Mouse (Mus musculus) liver, postnatal 0 days (tissue): ENCODE data around the gene 4933417A18Rik. TPM values are rescaled to one million over a fixed set of nuclear protein-coding genes. Genes with fewer than 3 reads are reported as not detected.
"Not testable (repeated sequence)": the region's sequence is repeated elsewhere in the genome, so short reads cannot be mapped to it uniquely, and the experiment has no call there.

Experiments
- ATAC-seq: fragments of 200-750 bp; cut with Nextera tagmentation; 2 replicates; pipeline ENCODE4 v1.8.0; 2017; ENCODE audit warnings: mild to moderate bottlenecking, moderate library complexity
- DNase-seq: peaks from one replicate; pipeline ENCODE4 v3.0.0-alpha.2; 2016
- H3K27ac ChIP-seq: fragments of 300-500 bp; sonication (generic); 2 replicates; pipeline ENCODE4 v1.5.1; 2014; ENCODE audit warnings: antibody characterized with exemption, moderate library complexity, mild to moderate bottlenecking, low read depth
- H3K27me3 ChIP-seq: fragments of 300-500 bp; sonication (generic); 2 replicates; pipeline ENCODE4 v1.6.1; 2014; ENCODE audit warnings: low read length, control low read depth, mixed read lengths; ENCODE audit not compliant: insufficient read depth
- H3K36me3 ChIP-seq: fragments of 300-500 bp; sonication (generic); replicated peaks from 2 replicates; pipeline ENCODE4 v1.6.1; 2014; ENCODE audit warnings: mild to moderate bottlenecking, control low read depth, low read length, moderate library complexity, mixed read lengths; ENCODE audit not compliant: insufficient read depth
- H3K4me1 ChIP-seq: fragments of 300-500 bp; sonication (generic); 2 replicates; pipeline ENCODE4 v1.6.1; 2014; ENCODE audit warnings: antibody characterized with exemption, mild to moderate bottlenecking, control low read depth; ENCODE audit not compliant: insufficient read depth
- H3K4me2 ChIP-seq: fragments of 300-500 bp; sonication (generic); 2 replicates; pipeline ENCODE4 v1.6.1; 2014; ENCODE audit warnings: low read depth, mild to moderate bottlenecking, low read length, moderate library complexity, mixed read lengths
- H3K4me3 ChIP-seq: fragments of 300-500 bp; sonication (generic); 2 replicates; pipeline ENCODE4 v1.5.1; 2014; ENCODE audit warnings: low read depth, low read length
- H3K9ac ChIP-seq: fragments of 300-500 bp; sonication (generic); replicated peaks from 2 replicates; pipeline ENCODE4 v1.6.1; 2014; ENCODE audit warnings: mild to moderate bottlenecking, moderate library complexity
- H3K9me3 ChIP-seq: fragments of 300-500 bp; sonication (generic); 2 replicates; pipeline ENCODE4 v1.6.1; 2016; ENCODE audit warnings: mild to moderate bottlenecking, control low read depth, low read length, mixed read lengths
- CTCF ChIP-seq: sonication (generic); IDR thresholded peaks from 2 replicates; pipeline ENCODE4 v1.5.1; 2016; ENCODE audit warnings: antibody characterized with exemption, low read depth
- EP300 ChIP-seq: IDR thresholded peaks from 2 replicates; pipeline ENCODE4 v1.6.1; 2016; ENCODE audit warnings: antibody characterized with exemption, low read depth, mild to moderate bottlenecking
- WGBS: fragments of 180-500 bp; shearing (Covaris S2); extraction: QIAGEN DNeasy Blood & Tissue Kit; methylation state at CpG from one replicate; pipeline ENCODE4 v1.1.7; 2014; ENCODE audit not compliant: insufficient replicate concordance; 5-methylcytosine and 5-hydroxymethylcytosine counted together
- polyA plus RNA-seq: library from polyadenylated mRNA; unstranded; fragments of >200 nt; fragmentation: Nextera tagmentation; extraction: Ambion mirVana; gene quantifications from 2 replicates; pipeline ENCODE4 v1.2.1, GENCODE M21; 2015

The 4933417A18Rik gene
- polyA plus RNA-seq, 1 experiment from 2014 or later: not detected

- 65% methylated on average over 4 of the region's 4 CpGs for WGBS
- Histone ChIP-seq H3K4me2 (no peak overlapping the region), H3K9me3 (no peaks in the 10 kb centered on the region), H3K36me3 (no peaks in the 10 kb centered on the region), H3K4me1 (peaks cover 9% of the 10 kb centered on the region), H3K27ac (no peak overlapping the region), H3K4me3 (no peak overlapping the region), H3K27me3 (peaks cover 19% of the 10 kb centered on the region), H3K9ac (no peak overlapping the region)
- no peak for ATAC-seq
- TF ChIP-seq EP300 (no peak), CTCF (no peak)
- DNase-seq: no peak
Observed at GRCm38 (mm10) chr13:34960996-34961770, 37.0 kb downstream of the 4933417A18Rik start.

GRCm38 (mm10) chr13:34963511-34964397, 39.5 kb downstream of the 4933417A18Rik start, which contains the start of gene Eci3:
Gene Eci3, minus strand, starts transcription at chr13:34963810.
- peak; percentile 20 for DNase-seq
- ATAC-seq: no peak
- Histone ChIP-seq H3K4me1 (peaks cover 9% of the 10 kb centered on the region), H3K9ac (peak within 1 kb of the TSS; percentile 26), H3K4me2 (peak within 1 kb of the TSS; percentile 77), H3K4me3 (peak within 1 kb of the TSS; percentile 37), H3K9me3 (no peaks in the 10 kb centered on the region), H3K27me3 (peaks cover 19% of the 10 kb centered on the region), H3K36me3 (no peaks in the 10 kb centered on the region), H3K27ac (no peak within 1 kb of the TSS)
- WGBS: 6% methylated on average over 32 of the region's 32 CpGs
- TF ChIP-seq CTCF (no peak), EP300 (no peak)

GRCm38 (mm10) chr13:34964419-34964818, 40.2 kb downstream of the 4933417A18Rik start:
- TF ChIP-seq EP300 (no peak), CTCF (no peak)
- Histone ChIP-seq H3K4me2 (peak overlapping the region; percentile 77), H3K9ac (no peak overlapping the region), H3K4me3 (peak overlapping the region; percentile 37), H3K9me3 (no peaks in the 10 kb centered on the region), H3K4me1 (peaks cover 9% of the 10 kb centered on the region), H3K36me3 (no peaks in the 10 kb centered on the region), H3K27me3 (peaks cover 19% of the 10 kb centered on the region), H3K27ac (no peak overlapping the region)
- ATAC-seq (no peak), DNase-seq (no peak)
- 7% methylated on average over 14 of the region's 14 CpGs for WGBS

GRCm38 (mm10) chr13:34964866-34965265, 40.7 kb downstream of the 4933417A18Rik start:
- peaks cover 19% of the 10 kb centered on the region for H3K27me3 ChIP-seq
- no peak overlapping the region for H3K27ac ChIP-seq
- peaks cover 9% of the 10 kb centered on the region for H3K4me1 ChIP-seq
- no peak overlapping the region for H3K4me3 ChIP-seq
- TF ChIP-seq EP300 (no peak), CTCF (no peak)
- H3K9ac ChIP-seq: no peak overlapping the region
- peak overlapping the region; percentile 77 for H3K4me2 ChIP-seq
- no peaks in the 10 kb centered on the region for H3K36me3 ChIP-seq
- 22% methylated on average over 5 of the region's 5 CpGs for WGBS
- ATAC-seq: no peak
- no peak for DNase-seq
- no peaks in the 10 kb centered on the region for H3K9me3 ChIP-seq

GRCm38 (mm10) chr13:34965647-34966046, 41.4 kb downstream of the 4933417A18Rik start:
- not testable (repeated sequence) for H3K4me2 ChIP-seq, H3K4me1 ChIP-seq, H3K27ac ChIP-seq, H3K9ac ChIP-seq, H3K9me3 ChIP-seq, DNase-seq, H3K36me3 ChIP-seq, H3K4me3 ChIP-seq, ATAC-seq
- peaks cover 19% of the 10 kb centered on the region for H3K27me3 ChIP-seq
- WGBS: 67% methylated on average over 9 of the region's 9 CpGs

GRCm38 (mm10) chr13:34972456-34972855, 48.2 kb downstream of the 4933417A18Rik start:
- H3K9ac ChIP-seq: not testable (repeated sequence)
- ATAC-seq: peak; percentile 31; the same call in 1 of the 2 replicates

More at GRCm38 (mm10) chr13:34972456-34972855, 48.2 kb downstream of the 4933417A18Rik start:
- not testable (repeated sequence) for H3K4me3 ChIP-seq, H3K36me3 ChIP-seq, H3K4me1 ChIP-seq, DNase-seq, H3K4me2 ChIP-seq, H3K27ac ChIP-seq, H3K9me3 ChIP-seq, H3K27me3 ChIP-seq
